Mouse (Mus musculus) embryonic facial prominence, embryonic 10.5 days (tissue): Measurements from ENCODE around the gene Olfr1274-ps. TPM values are rescaled to one million over a fixed set of nuclear protein-coding genes. Genes with fewer than 3 reads are reported as not detected.
"Not testable (repeated sequence)": the region's sequence is repeated elsewhere in the genome, so short reads cannot be mapped to it uniquely, and the experiment has no call there.

Experiments used
- DNase-seq: peaks from one replicate; pipeline ENCODE4 v3.0.0-alpha.2; 2017; ENCODE audit warnings: low spot score
- H3K27ac ChIP-seq: fragments of 300-500 bp; sonication (generic); replicated peaks from 2 replicates; pipeline ENCODE4 v1.5.1; 2016; ENCODE audit warnings: mild to moderate bottlenecking
- H3K27me3 ChIP-seq: fragments of 300-500 bp; sonication (generic); replicated peaks from 2 replicates; pipeline ENCODE4 v1.6.1; 2016; ENCODE audit warnings: low read depth, mild to moderate bottlenecking; ENCODE audit not compliant: poor library complexity, severe bottlenecking
- H3K36me3 ChIP-seq: fragments of 300-500 bp; sonication (generic); replicated peaks from 2 replicates; pipeline ENCODE4 v1.6.1; 2016; ENCODE audit warnings: mild to moderate bottlenecking, moderate library complexity
- H3K4me1 ChIP-seq: fragments of 300-500 bp; sonication (generic); 2 replicates; pipeline ENCODE4 v1.6.1; 2016
- H3K4me3 ChIP-seq: fragments of 300-500 bp; sonication (generic); 2 replicates; pipeline ENCODE4 v1.5.1; 2016; ENCODE audit warnings: mild to moderate bottlenecking, moderate library complexity
- H3K9me3 ChIP-seq: fragments of 300-500 bp; sonication (generic); 2 replicates; pipeline ENCODE4 v1.6.1; 2016; ENCODE audit warnings: mild to moderate bottlenecking
- WGBS: fragments of 180-500 bp; shearing (Covaris S2); methylation state at CpG from one replicate; pipeline ENCODE4 v1.1.7; 2016; 5-methylcytosine and 5-hydroxymethylcytosine counted together
- polyA plus RNA-seq: library from polyadenylated mRNA; unstranded; fragments of >200 nt; fragmentation: Nextera tagmentation; extraction: Ambion mirVana; gene quantifications from 2 replicates; pipeline ENCODE4 v1.2.1, GENCODE M21; 2016

Gene Olfr1274-ps
- not detected in 2 replicates for polyA plus RNA-seq

DNA sequence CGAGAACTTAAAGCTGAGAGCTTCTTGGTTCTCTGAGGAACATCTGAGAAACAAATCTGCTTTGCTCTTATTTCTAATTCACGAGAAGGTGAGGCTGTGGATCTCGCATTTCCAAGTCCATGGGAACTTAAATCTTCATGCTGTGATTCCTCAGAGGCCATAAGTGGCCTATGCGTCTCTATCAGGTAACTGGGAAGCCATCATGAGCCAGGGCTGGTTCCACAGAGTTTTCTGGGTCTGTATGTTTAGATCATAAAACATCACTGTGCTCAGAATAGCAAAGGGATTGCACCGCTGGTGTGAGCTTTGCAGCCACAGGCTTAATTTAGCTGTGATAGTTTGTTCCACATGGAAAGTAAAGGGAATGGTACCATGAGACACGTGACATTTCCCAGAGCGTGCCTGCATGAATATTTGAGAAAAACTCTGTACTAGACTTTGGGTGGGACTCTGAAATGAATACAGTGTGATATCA, at the start of gene Olfr1274-ps:
TSS of gene Olfr1274-ps (plus strand) at position 51 of the 475 bp plus-strand sequence.
- DNase-seq, H3K4me3 ChIP-seq, H3K27me3 ChIP-seq, H3K36me3 ChIP-seq, H3K27ac ChIP-seq, H3K9me3 ChIP-seq, H3K4me1 ChIP-seq: not testable (repeated sequence)
- WGBS: 79% methylated on average over 5 of the region's 7 CpGs

DNA sequence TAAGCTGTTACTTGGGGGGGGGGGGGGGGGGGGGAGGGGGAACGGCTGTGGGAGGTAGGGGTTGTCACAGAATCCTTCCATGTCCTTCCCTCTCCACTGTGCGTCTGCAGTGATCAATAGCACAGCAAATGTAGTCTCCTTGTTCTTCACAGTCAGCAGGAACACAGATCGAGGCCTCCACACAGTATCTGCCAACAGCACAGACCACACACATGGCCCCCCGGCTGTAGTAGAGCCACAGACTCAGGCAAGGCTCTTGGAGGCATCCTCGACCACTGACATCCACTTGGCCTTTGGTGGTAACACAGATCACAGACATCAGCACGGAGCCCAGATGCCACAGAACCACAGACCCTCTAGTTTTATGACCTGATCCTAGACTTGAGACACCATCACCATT, 47.4 kb upstream of the Olfr1274-ps start:
- not testable (repeated sequence) for H3K4me1 ChIP-seq, DNase-seq, H3K27ac ChIP-seq, H3K4me3 ChIP-seq, H3K27me3 ChIP-seq, H3K36me3 ChIP-seq, H3K9me3 ChIP-seq
- WGBS: no CpG with 5 or more reads among the region's 6 CpGs

DNA sequence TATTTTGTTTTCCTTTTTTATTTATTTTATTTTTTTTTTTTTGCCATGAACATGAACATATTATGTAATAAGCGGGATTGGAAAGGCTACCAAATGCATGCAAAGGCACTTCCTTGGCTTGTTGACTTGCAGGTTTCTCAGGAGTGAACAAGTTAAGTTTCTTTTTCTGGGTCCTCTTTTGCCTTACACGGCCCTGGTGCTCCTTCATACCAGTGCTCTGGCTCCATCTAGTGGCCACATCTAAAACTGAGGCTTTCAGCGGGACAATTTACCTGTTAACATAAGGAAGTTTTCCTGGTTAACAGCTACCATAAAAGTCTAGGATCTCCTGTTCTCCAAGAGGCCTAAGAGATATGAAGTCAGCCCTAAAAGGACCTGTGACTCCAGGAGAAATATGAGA, 46.9 kb upstream of the Olfr1274-ps start:
- WGBS: no CpG with 5 or more reads among the region's 3 CpGs
- H3K4me3 ChIP-seq, H3K9me3 ChIP-seq, H3K27ac ChIP-seq, DNase-seq, H3K27me3 ChIP-seq, H3K36me3 ChIP-seq, H3K4me1 ChIP-seq: not testable (repeated sequence)

DNA sequence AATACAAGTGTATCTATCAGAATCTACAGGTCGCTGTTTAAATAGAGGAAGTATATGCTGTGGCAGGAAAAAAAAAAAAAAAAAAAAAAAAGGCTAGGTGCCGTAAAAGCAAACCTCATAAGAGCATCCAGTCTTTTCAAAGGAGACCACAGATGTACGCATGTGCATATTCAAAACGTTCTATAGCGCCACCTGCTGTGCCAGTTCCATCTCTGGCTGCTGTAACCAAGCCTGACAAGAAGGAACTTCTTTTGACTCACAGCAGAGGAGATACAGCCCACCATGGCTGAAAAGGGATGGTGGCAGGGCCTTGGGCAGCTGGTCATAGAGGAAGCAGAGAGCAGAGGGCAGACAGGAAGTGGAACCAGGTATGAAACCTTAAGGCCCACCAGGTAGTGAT, 39.3 kb upstream of the Olfr1274-ps start:
- no CpG with 5 or more reads among the region's 5 CpGs for WGBS
- H3K4me3 ChIP-seq, H3K9me3 ChIP-seq, DNase-seq, H3K27me3 ChIP-seq, H3K27ac ChIP-seq, H3K4me1 ChIP-seq, H3K36me3 ChIP-seq: not testable (repeated sequence)

DNA sequence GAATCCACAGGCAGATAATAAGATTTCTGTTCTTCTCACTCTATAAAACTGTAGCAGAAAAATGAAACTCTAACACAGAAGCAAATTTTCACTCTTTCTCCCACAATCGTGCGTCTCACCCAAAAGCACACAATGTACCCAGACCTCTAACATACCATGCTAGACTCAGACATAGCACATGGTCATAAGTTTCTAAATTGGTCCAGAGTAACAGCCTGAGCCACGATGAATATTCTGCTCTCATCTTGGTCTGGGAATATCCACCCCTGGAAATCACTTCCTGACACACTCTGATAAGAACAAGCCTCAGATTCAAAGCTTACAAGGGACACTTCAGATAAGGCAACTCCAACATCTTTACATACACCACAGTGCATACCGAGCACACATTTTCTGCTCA, 38.3 kb upstream of the Olfr1274-ps start:
- H3K27me3 ChIP-seq, H3K27ac ChIP-seq, H3K4me3 ChIP-seq, H3K4me1 ChIP-seq, DNase-seq, H3K9me3 ChIP-seq, H3K36me3 ChIP-seq: not testable (repeated sequence)
- WGBS: no CpG with 5 or more reads among the region's 4 CpGs

DNA sequence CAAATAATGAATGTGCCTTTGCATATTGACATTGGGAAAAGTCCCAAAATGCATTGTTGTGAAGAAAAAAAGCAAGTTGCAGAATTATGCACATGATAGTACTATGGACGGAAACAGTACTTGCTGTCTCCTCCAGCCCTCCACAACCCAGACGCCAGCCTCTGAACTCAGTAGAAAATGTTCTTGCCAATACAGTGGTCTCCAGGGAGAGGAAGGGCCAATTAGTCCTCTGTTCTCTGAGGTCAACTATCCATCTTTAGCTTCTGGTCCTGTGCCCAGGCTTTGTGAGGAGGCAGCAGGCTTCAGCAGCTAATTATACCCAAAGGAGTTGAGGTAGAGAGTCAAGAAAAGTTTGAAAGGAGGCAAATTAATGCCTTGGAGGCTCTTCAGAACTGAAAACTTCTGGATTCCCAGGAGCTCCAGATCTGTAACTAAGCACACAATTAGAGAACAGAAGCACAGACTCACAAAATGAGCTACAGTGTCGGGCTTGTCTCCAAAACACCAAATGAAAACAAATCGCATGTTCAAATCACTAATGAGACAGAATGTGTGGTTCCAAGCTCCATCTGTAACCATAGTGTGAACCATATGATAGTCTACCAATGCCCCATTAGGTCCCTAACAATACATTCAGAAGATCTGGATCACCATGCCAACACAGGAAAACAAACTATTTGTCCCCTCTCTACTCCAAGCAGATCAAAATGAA, 15.8 kb downstream of the Olfr1274-ps start:
- H3K36me3 ChIP-seq: not testable (repeated sequence)
- 72% methylated on average over 4 of the region's 4 CpGs for WGBS

DNA sequence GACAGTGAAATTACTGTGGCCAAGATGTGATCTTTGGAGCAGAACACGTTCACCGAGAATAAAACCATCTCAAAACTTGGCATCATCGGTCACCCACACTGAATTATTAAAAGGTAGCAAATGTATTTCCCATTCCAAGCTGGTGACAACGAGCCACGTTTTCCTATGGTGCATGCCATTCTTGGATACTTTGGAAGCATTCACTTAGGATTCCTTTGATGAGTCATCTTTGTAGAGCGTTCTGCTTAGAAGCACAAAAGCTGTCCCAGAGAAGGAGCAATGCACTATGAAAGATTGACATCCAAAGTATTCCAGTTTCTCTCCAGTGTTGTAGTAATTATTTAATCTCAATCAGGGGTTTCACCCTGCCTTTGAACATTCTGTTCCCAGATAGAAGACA, 23.8 kb downstream of the Olfr1274-ps start:
- WGBS: 88% methylated on average over 6 of the region's 6 CpGs

More for the DNA sequence above, 15.8 kb downstream of the Olfr1274-ps start:
- H3K4me3 ChIP-seq, H3K27me3 ChIP-seq, DNase-seq, H3K4me1 ChIP-seq, H3K27ac ChIP-seq, H3K9me3 ChIP-seq: not testable (repeated sequence)

DNA sequence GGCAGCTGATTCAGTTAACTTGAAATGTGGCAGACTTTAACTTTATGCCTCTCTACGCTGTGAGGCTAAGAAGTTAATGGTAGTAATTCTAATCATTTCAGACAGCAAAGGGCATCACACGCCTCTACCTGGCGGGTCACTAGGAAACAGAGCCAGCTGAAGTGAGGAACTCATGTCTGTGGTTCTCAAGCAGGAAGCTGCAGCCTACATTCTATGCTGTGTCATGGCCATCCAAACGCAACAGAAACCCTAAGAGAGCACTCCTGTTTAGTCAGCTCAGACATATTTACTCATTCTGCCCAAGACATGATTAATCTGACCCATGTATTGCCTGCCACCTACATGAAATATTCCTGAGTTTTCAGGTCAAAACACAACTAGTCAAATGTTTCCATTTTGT, 26.5 kb downstream of the Olfr1274-ps start:
- H3K27me3 ChIP-seq, H3K27ac ChIP-seq, H3K4me1 ChIP-seq, H3K4me3 ChIP-seq, H3K9me3 ChIP-seq, H3K36me3 ChIP-seq, DNase-seq: not testable (repeated sequence)
- no CpG with 5 or more reads among the region's 4 CpGs for WGBS

More for the DNA sequence above, 23.8 kb downstream of the Olfr1274-ps start:
- not testable (repeated sequence) for DNase-seq, H3K4me3 ChIP-seq, H3K36me3 ChIP-seq, H3K9me3 ChIP-seq, H3K4me1 ChIP-seq, H3K27me3 ChIP-seq, H3K27ac ChIP-seq

DNA sequence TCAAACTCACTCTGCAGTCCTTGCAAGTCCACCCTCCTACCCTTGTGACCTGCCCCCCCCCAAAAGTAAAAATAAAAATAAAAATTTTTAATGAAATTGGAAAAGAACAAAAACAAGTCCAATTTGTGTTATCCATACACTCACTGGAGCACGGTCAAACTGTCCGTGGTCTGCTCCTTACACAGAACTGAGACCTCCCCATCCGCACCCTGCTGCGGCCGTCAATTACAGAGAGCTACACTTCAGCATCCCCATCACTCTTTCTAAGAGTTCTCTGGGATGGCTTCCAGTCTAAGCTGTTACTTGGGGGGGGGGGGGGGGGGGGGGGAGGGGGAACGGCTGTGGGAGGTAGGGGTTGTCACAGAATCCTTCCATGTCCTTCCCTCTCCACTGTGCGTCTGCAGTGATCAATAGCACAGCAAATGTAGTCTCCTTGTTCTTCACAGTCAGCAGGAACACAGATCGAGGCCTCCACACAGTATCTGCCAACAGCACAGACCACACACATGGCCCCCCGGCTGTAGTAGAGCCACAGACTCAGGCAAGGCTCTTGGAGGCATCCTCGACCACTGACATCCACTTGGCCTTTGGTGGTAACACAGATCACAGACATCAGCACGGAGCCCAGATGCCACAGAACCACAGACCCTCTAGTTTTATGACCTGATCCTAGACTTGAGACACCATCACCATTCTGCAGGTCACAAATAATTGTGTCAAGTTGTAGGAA, 30.7 kb downstream of the Olfr1274-ps start:
- 100% methylated on average over 1 of the region's 11 CpGs for WGBS
- not testable (repeated sequence) for H3K4me3 ChIP-seq, H3K27ac ChIP-seq, H3K9me3 ChIP-seq, H3K27me3 ChIP-seq, H3K4me1 ChIP-seq, DNase-seq, H3K36me3 ChIP-seq

DNA sequence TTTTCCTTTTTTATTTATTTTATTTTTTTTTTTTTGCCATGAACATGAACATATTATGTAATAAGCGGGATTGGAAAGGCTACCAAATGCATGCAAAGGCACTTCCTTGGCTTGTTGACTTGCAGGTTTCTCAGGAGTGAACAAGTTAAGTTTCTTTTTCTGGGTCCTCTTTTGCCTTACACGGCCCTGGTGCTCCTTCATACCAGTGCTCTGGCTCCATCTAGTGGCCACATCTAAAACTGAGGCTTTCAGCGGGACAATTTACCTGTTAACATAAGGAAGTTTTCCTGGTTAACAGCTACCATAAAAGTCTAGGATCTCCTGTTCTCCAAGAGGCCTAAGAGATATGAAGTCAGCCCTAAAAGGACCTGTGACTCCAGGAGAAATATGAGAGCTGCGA, 31.3 kb downstream of the Olfr1274-ps start:
- H3K9me3 ChIP-seq, H3K4me3 ChIP-seq, H3K4me1 ChIP-seq, DNase-seq, H3K27me3 ChIP-seq, H3K36me3 ChIP-seq, H3K27ac ChIP-seq: not testable (repeated sequence)
- no CpG with 5 or more reads among the region's 4 CpGs for WGBS

DNA sequence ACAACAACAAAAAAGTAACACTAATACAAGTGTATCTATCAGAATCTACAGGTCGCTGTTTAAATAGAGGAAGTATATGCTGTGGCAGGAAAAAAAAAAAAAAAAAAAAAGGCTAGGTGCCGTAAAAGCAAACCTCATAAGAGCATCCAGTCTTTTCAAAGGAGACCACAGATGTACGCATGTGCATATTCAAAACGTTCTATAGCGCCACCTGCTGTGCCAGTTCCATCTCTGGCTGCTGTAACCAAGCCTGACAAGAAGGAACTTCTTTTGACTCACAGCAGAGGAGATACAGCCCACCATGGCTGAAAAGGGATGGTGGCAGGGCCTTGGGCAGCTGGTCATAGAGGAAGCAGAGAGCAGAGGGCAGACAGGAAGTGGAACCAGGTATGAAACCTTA, 39.0 kb downstream of the Olfr1274-ps start:
- H3K9me3 ChIP-seq, H3K36me3 ChIP-seq, H3K4me1 ChIP-seq, H3K27me3 ChIP-seq, H3K4me3 ChIP-seq, DNase-seq, H3K27ac ChIP-seq: not testable (repeated sequence)
- 97% methylated on average over 1 of the region's 5 CpGs for whole genome bisulfite sequencing

DNA sequence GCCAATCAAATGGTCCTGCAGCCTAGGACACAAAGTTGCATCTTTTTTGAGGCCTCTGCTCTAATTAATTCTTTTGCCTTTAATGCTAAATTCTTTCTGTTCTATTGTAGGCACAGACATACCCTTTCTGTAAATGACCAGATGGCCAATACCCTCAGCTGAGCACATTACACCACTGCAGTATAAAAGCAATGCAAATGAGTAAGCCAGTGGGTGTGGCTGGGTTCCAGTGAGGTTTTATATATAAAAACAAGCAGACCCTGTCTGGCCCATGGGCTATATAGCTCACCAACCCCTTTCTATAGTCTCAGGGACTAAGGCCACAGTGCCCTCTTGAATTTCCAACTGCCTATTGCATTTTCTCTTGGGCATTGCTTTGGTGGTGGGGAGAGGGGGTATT, 41.7 kb downstream of the Olfr1274-ps start:
- not testable (repeated sequence) for DNase-seq, H3K27ac ChIP-seq, H3K9me3 ChIP-seq, H3K36me3 ChIP-seq, H3K4me1 ChIP-seq, H3K4me3 ChIP-seq, H3K27me3 ChIP-seq

DNA sequence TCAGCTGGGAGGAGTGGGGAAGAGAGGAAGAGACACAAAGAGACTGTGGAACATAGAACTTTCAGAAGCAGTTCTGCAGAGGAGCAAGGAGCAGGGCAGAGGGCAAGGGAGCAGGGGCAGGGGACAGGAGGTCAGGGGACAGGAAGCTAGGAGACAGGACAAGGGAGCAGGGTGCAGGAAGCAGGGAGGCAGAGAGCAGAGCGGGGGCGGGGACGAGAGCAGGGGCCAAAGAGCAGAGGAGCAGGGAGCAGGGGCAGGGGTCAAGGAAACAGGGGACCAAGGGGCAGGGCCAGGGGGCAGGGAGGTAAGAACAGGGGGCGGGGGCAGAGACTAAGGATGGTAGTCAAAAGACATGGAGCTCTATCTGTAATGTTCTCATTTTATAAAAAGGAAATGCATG, 43.3 kb downstream of the Olfr1274-ps start:
- H3K9me3 ChIP-seq, H3K27me3 ChIP-seq, H3K4me3 ChIP-seq, H3K4me1 ChIP-seq, H3K36me3 ChIP-seq, H3K27ac ChIP-seq: not testable (repeated sequence)
- DNase-seq: peak; percentile 21
- 13% methylated on average over 4 of the region's 4 CpGs for WGBS
